Mouse (Mus musculus): ENCODE measurements around the gene Tshz2.

DNA sequence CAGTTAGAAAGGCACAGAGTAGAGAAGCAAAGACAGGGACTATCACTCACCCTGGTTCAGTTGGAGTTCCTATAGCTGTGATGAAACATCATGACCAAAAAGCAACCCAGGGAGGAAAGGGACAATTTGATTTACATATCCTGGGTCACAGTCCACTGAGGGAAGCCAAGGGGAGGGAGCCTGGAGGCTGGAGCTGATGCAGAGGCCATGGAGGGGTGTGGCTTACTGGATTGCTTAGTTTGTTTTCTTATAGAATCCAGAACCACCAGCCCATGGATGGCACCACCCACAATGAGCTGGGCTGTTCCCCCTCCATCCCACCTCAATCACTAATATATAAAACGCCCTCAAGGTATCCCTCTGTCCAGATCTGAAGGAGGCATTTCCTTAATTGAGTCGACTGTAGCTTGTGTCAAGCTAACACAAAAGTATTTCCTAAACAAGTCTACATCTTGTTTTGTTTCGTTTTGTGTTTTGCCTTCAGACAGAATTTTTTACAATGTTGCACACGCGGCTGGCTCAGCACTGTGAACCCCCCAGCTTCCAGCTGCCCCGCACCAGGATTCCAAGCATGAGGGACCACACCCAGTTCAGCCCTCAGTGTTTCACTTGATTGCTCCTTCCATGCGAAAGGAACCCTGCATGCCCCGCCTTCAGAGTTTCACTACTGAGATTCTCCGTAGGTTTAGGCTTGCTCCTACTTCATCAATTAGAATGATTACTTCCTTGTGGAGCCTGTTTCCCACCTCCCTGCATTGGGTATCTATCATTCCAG lies 413.7 kb downstream of the Tshz2 start:
- no peak for TF ChIP-seq CTCF (IDR thresholded peaks at IDR 0.05)
- no peak for TF ChIP-seq EP300 (IDR thresholded peaks at IDR 0.05)

Data from lung, postnatal 0 days (tissue).